Mouse (Mus musculus): Measurements from ENCODE around the gene Spindoc.
"Not testable (repeated sequence)": the region's sequence is repeated elsewhere in the genome, so short reads cannot be mapped to it uniquely, and the experiment has no call there.

The Spindoc gene

GRCm38 (mm10) chr19:7398898-7399297, 16.1 kb upstream of the Spindoc start:
- not testable (repeated sequence) for DNase-seq (ENCODE audit: low spot score)

GRCm38 (mm10) chr19:7396867-7397826, 14.4 kb upstream of the Spindoc start:
- DNase-seq (ENCODE audit: low spot score) = not testable (repeated sequence)

GRCm38 (mm10) chr19:7388488-7388887, 5.7 kb upstream of the Spindoc start:
- no peak for DNase-seq (ENCODE audit: low spot score)

- DNase-seq (ENCODE audit: low spot score) = no peak
Observed at GRCm38 (mm10) chr19:7386042-7386441, 3.2 kb upstream of the Spindoc start.

GRCm38 (mm10) chr19:7382248-7382902, 419 bp downstream of the Spindoc start:
- peak; percentile 73 for DNase-seq (ENCODE audit: low spot score)

GRCm38 (mm10) chr19:7381906-7382247, 917 bp downstream of the Spindoc start:
- no peak for DNase-seq (ENCODE audit: low spot score)

- no peak for DNase-seq (ENCODE audit: low spot score)
Observed at GRCm38 (mm10) chr19:7377639-7378038, 5.2 kb downstream of the Spindoc start.

GRCm38 (mm10) chr19:7374491-7374890, 8.3 kb downstream of the Spindoc start:
- DNase-seq (ENCODE audit: low spot score) = no peak

- not testable (repeated sequence) for DNase-seq (ENCODE audit: low spot score)
Observed at GRCm38 (mm10) chr19:7369469-7369868, 13.3 kb downstream of the Spindoc start.

- DNase-seq (ENCODE audit: low spot score) = no peak
Observed at GRCm38 (mm10) chr19:7353636-7354035, 29.2 kb downstream of the Spindoc start.

GRCm38 (mm10) chr19:7352809-7353495, 29.8 kb downstream of the Spindoc start:
- DNase-seq (ENCODE audit: low spot score) = no peak

- DNase-seq (ENCODE audit: low spot score) = no peak
Observed at GRCm38 (mm10) chr19:7349993-7350392, 32.8 kb downstream of the Spindoc start.

- peak; percentile 25 for DNase-seq (ENCODE audit: low spot score)
Observed at GRCm38 (mm10) chr19:7345235-7345755, 37.5 kb downstream of the Spindoc start.

- DNase-seq (ENCODE audit: low spot score) = no peak
Observed at GRCm38 (mm10) chr19:7342646-7343045, 40.1 kb downstream of the Spindoc start.

- DNase-seq (ENCODE audit: low spot score) = peak; percentile 99
Observed at GRCm38 (mm10) chr19:7341512-7342397, 41.0 kb downstream of the Spindoc start, which contains the start of gene Mark2. TSS of gene Mark2 (minus strand) at chr19:7341860.

GRCm38 (mm10) chr19:7340780-7341475, 41.9 kb downstream of the Spindoc start:
- DNase-seq (ENCODE audit: low spot score) = peak; percentile 24

GRCm38 (mm10) chr19:7340371-7340779, 42.4 kb downstream of the Spindoc start:
- peak; percentile 16 for DNase-seq (ENCODE audit: low spot score)

- DNase-seq (ENCODE audit: low spot score) = no peak
Observed at GRCm38 (mm10) chr19:7339867-7340266, 42.9 kb downstream of the Spindoc start.

GRCm38 (mm10) chr19:7339026-7339425, 43.8 kb downstream of the Spindoc start:
- DNase-seq (ENCODE audit: low spot score) = peak; percentile 34

GRCm38 (mm10) chr19:7337781-7338342, 44.9 kb downstream of the Spindoc start:
- peak; percentile 23 for DNase-seq (ENCODE audit: low spot score)

Measured in ovary, postnatal 36 days (tissue).